Mouse (Mus musculus): ENCODE data around the gene Eml4.

GRCm38 (mm10) chr17:83307641-83308296, 43.0 kb upstream of the Eml4 start:
- no peak for TF ChIP-seq GATA1 (IDR thresholded peaks at IDR 0.05; ENCODE audit: borderline replicate concordance, low read length)
- TF ChIP-seq FLI1 (IDR thresholded peaks at IDR 0.05; ENCODE audit: low read length): no peak

Measured in megakaryocyte, embryonic 14.5 days (primary cell).